Mouse (Mus musculus): Measurements from ENCODE around the gene Stx8. TPM values are rescaled to one million over a fixed set of nuclear protein-coding genes. Genes with fewer than 3 reads are reported as not detected.
A peak's percentile ranks its signal among the peaks of the same experiment; 100 is the strongest.

The Stx8 gene
- polyA plus RNA-seq, 1 experiment from 2014 or later: 68.5 TPM

DNA sequence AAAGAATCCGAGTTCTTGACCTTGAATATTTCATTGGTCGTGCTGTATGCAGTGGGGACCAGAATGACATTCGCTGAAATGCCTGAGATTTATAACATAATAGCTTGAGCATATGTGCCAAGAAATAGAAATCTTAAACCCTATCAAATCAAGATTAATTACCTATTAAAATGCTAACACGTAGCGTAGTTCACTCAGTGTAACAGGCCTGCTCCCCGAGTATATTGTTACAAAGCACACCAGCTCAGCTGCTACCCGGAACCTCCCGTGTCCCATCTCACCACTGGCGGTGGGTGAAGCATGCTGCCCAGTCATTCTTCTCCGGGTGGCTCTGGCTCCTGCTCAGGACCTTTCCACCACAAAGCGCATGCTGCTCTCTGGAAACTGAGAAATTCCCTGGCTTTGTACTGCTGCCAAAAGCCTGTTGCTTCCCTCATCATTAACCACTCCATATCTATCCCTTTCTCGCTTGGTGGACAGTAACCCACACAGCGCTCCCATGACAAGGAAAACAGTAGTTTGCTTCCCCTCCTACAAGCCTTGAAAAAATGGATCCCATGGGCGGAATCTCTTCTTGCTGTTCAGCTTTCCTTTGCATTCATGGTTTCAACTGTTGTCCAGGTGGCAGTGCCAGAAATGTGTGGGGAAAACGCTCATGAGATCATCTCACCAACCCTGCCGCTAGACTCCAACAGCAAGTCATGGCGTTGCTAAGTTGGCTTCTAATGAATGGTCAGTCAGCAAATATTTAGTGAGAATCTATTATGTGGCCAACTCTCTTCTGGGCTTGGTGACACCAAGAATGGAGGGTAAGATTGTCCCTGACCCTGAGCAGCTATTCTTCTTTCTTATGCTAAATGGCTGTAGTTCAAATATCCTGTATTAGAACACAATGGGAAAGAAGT, 83.5 kb downstream of the Stx8 start:
- Histone ChIP-seq H3K4me3 (ENCODE audit: low read depth, low read length) (no peak overlapping the region), H3K27ac (ENCODE audit: low read length) (no peak overlapping the region), H3K27me3 (ENCODE audit: control insufficient read depth, insufficient read depth, low read length) (no peaks in the 10 kb centered on the region), H3K36me3 (ENCODE audit: control insufficient read depth, insufficient read depth, low read length) (no peaks in the 10 kb centered on the region), H3K4me2 (replicated peaks; ENCODE audit: low read depth, low read length) (no peak overlapping the region), H3K9me3 (ENCODE audit: control insufficient read depth, low read depth, low read length) (no peaks in the 10 kb centered on the region), H3K9ac (replicated peaks; ENCODE audit: low read depth, low read length) (no peak overlapping the region), H3K4me1 (ENCODE audit: control insufficient read depth, insufficient read depth, low read length) (peaks cover 14% of the 10 kb centered on the region; the same call in 1 of the 2 replicates)
- 57% methylated on average over 17 of the region's 17 CpGs for WGBS
- peak; percentile 49; the same call in 1 of the 2 replicates for ATAC-seq (ENCODE audit: insufficient number of reproducible peaks, insufficient read depth, low FRiP score, low read depth)

GRCm38 (mm10) chr11:68050725-68051124, 84.7 kb downstream of the Stx8 start:
- H3K27me3 ChIP-seq (ENCODE audit: control insufficient read depth, insufficient read depth, low read length): no peaks in the 10 kb centered on the region
- no peaks in the 10 kb centered on the region for H3K9me3 ChIP-seq (ENCODE audit: control insufficient read depth, low read depth, low read length)
- H3K27ac ChIP-seq (ENCODE audit: low read length): no peak overlapping the region
- H3K4me2 ChIP-seq (replicated peaks; ENCODE audit: low read depth, low read length): no peak overlapping the region
- 12% methylated on average over 12 of the region's 12 CpGs for WGBS
- H3K9ac ChIP-seq (replicated peaks; ENCODE audit: low read depth, low read length): no peak overlapping the region
- H3K4me1 ChIP-seq (ENCODE audit: control insufficient read depth, insufficient read depth, low read length): peaks cover 14% of the 10 kb centered on the region; the same call in 1 of the 2 replicates
- ATAC-seq (ENCODE audit: insufficient number of reproducible peaks, insufficient read depth, low FRiP score, low read depth): no peak
- no peaks in the 10 kb centered on the region for H3K36me3 ChIP-seq (ENCODE audit: control insufficient read depth, insufficient read depth, low read length)
- no peak overlapping the region for H3K4me3 ChIP-seq (ENCODE audit: low read depth, low read length)

DNA sequence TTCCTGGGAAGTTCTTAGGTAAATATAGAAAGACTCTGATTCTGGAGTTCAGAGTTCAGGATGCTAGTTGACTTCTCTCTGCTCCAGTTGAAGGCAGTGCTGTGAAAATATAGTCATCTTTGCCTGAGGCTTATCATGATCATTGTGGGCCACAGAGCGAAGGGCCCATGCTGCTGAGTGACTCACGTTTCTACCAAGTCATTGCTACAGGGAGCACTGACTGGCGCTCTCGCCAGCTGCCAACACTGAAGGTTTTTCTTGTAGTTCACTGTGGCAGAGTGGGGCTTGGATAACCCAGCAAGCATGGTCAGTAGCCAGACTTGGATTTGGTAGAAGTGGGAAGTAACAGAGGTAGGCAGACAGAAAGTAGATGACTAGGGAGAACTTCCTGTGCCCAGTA, 85.3 kb downstream of the Stx8 start:
- no peak for ATAC-seq (ENCODE audit: insufficient number of reproducible peaks, insufficient read depth, low FRiP score, low read depth)
- 82% methylated on average over 4 of the region's 4 CpGs for WGBS

GRCm38 (mm10) chr11:68058466-68059201, 92.6 kb downstream of the Stx8 start:
- Histone ChIP-seq H3K4me2 (replicated peaks; ENCODE audit: low read depth, low read length) (no peak overlapping the region), H3K27me3 (ENCODE audit: control insufficient read depth, insufficient read depth, low read length) (no peaks in the 10 kb centered on the region), H3K4me1 (ENCODE audit: control insufficient read depth, insufficient read depth, low read length) (peaks cover 8% of the 10 kb centered on the region; the same call in 1 of the 2 replicates), H3K36me3 (ENCODE audit: control insufficient read depth, insufficient read depth, low read length) (no peaks in the 10 kb centered on the region), H3K27ac (ENCODE audit: low read length) (no peak overlapping the region), H3K4me3 (ENCODE audit: low read depth, low read length) (no peak overlapping the region), H3K9ac (replicated peaks; ENCODE audit: low read depth, low read length) (no peak overlapping the region), H3K9me3 (ENCODE audit: control insufficient read depth, low read depth, low read length) (no peaks in the 10 kb centered on the region)
- ATAC-seq (ENCODE audit: insufficient number of reproducible peaks, insufficient read depth, low FRiP score, low read depth): no peak
- WGBS: 60% methylated on average over 5 of the region's 5 CpGs

More for the DNA sequence above, 85.3 kb downstream of the Stx8 start:
- Histone ChIP-seq H3K4me3 (ENCODE audit: low read depth, low read length) (no peak overlapping the region), H3K27me3 (ENCODE audit: control insufficient read depth, insufficient read depth, low read length) (no peaks in the 10 kb centered on the region), H3K4me1 (ENCODE audit: control insufficient read depth, insufficient read depth, low read length) (peaks cover 14% of the 10 kb centered on the region; the same call in 1 of the 2 replicates), H3K9ac (replicated peaks; ENCODE audit: low read depth, low read length) (no peak overlapping the region), H3K9me3 (ENCODE audit: control insufficient read depth, low read depth, low read length) (no peaks in the 10 kb centered on the region), H3K27ac (ENCODE audit: low read length) (no peak overlapping the region), H3K36me3 (ENCODE audit: control insufficient read depth, insufficient read depth, low read length) (no peaks in the 10 kb centered on the region), H3K4me2 (replicated peaks; ENCODE audit: low read depth, low read length) (no peak overlapping the region)

GRCm38 (mm10) chr11:68060651-68061050, 94.7 kb downstream of the Stx8 start:
- H3K36me3 ChIP-seq (ENCODE audit: control insufficient read depth, insufficient read depth, low read length): no peaks in the 10 kb centered on the region
- peaks cover 8% of the 10 kb centered on the region; the same call in 1 of the 2 replicates for H3K4me1 ChIP-seq (ENCODE audit: control insufficient read depth, insufficient read depth, low read length)
- no peak for ATAC-seq (ENCODE audit: insufficient number of reproducible peaks, insufficient read depth, low FRiP score, low read depth)
- H3K4me3 ChIP-seq (ENCODE audit: low read depth, low read length): no peak overlapping the region
- H3K9me3 ChIP-seq (ENCODE audit: control insufficient read depth, low read depth, low read length): no peaks in the 10 kb centered on the region
- no peak overlapping the region for H3K9ac ChIP-seq (replicated peaks; ENCODE audit: low read depth, low read length)
- no peak overlapping the region for H3K27ac ChIP-seq (ENCODE audit: low read length)
- H3K4me2 ChIP-seq (replicated peaks; ENCODE audit: low read depth, low read length): no peak overlapping the region
- no peaks in the 10 kb centered on the region for H3K27me3 ChIP-seq (ENCODE audit: control insufficient read depth, insufficient read depth, low read length)
- 49% methylated on average over 4 of the region's 4 CpGs for WGBS

DNA sequence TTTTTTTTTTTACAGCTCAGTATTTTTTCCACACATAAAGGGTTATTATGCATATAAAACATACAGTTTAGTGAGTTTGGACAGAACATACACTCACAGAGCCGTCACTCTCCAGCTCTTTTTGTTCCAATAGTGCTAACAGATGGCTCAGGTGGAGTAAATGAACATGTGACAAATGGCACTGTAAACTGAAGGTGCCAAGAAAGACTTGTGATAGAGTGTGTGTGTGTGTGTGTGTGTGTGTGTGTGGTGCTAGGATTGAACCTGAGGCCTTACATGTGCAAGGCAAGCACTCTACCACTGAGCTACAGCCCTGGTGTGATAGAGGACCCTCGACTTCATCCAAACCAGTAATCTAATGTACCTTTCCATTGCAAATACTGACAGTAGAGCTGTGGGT, 96.1 kb downstream of the Stx8 start:
- H3K4me2 ChIP-seq (replicated peaks; ENCODE audit: low read depth, low read length): no peak overlapping the region
- no peak for ATAC-seq (ENCODE audit: insufficient number of reproducible peaks, insufficient read depth, low FRiP score, low read depth)
- H3K36me3 ChIP-seq (ENCODE audit: control insufficient read depth, insufficient read depth, low read length): no peaks in the 10 kb centered on the region
- no peak overlapping the region for H3K4me3 ChIP-seq (ENCODE audit: low read depth, low read length)
- no peaks in the 10 kb centered on the region for H3K27me3 ChIP-seq (ENCODE audit: control insufficient read depth, insufficient read depth, low read length)
- WGBS: 84% methylated on average over 2 of the region's 2 CpGs
- H3K27ac ChIP-seq (ENCODE audit: low read length): no peak overlapping the region
- H3K9me3 ChIP-seq (ENCODE audit: control insufficient read depth, low read depth, low read length): no peaks in the 10 kb centered on the region
- peaks cover 8% of the 10 kb centered on the region; the same call in 1 of the 2 replicates for H3K4me1 ChIP-seq (ENCODE audit: control insufficient read depth, insufficient read depth, low read length)
- no peak overlapping the region for H3K9ac ChIP-seq (replicated peaks; ENCODE audit: low read depth, low read length)

DNA sequence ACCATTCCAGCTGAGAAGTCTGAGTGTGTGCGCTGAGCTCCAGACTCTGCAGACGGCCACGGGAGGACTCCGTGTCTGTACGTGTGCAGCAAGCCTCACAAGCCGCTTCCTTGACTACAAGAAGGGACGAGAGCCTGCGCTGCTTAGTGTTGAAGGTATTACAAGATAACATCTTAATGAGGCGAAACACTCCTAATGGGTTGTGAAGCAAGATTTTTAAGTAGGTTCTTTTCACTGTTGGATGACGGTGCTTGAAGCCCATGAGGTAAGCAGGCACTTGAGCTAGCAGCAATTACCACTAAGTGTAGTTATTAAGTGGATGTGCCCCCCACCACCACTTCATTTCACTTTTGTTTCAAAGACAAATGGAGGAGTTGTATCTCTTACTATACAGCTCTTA, 101.8 kb downstream of the Stx8 start:
- Histone ChIP-seq H3K9me3 (ENCODE audit: control insufficient read depth, low read depth, low read length) (no peaks in the 10 kb centered on the region), H3K4me2 (replicated peaks; ENCODE audit: low read depth, low read length) (no peak overlapping the region), H3K27ac (ENCODE audit: low read length) (no peak overlapping the region), H3K9ac (replicated peaks; ENCODE audit: low read depth, low read length) (no peak overlapping the region), H3K36me3 (ENCODE audit: control insufficient read depth, insufficient read depth, low read length) (no peaks in the 10 kb centered on the region), H3K27me3 (ENCODE audit: control insufficient read depth, insufficient read depth, low read length) (no peaks in the 10 kb centered on the region), H3K4me3 (ENCODE audit: low read depth, low read length) (no peak overlapping the region), H3K4me1 (ENCODE audit: control insufficient read depth, insufficient read depth, low read length) (peaks cover 13% of the 10 kb centered on the region)
- WGBS: 88% methylated on average over 10 of the region's 10 CpGs
- no peak for ATAC-seq (ENCODE audit: insufficient number of reproducible peaks, insufficient read depth, low FRiP score, low read depth)

DNA sequence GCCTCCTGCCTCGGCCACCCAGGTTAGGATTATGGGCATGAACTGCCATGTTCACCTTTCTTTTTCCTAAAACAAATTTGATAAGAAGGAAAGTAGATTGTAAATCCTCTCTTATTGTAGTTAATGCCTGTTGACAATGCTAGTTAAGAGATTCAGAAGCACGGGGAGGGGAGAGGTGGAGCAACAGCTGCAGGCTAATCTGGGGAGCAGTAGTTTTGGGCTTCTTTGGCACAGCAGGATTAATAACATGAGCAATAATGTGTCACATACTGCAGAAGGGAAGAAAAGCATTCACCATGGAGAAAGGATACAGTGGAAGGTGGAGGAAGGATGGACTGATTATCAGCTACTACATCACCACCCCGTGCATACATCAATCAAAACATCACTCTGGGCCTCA, 104.1 kb downstream of the Stx8 start:
- Histone ChIP-seq H3K27me3 (ENCODE audit: control insufficient read depth, insufficient read depth, low read length) (no peaks in the 10 kb centered on the region), H3K4me2 (replicated peaks; ENCODE audit: low read depth, low read length) (no peak overlapping the region), H3K36me3 (ENCODE audit: control insufficient read depth, insufficient read depth, low read length) (no peaks in the 10 kb centered on the region), H3K4me1 (ENCODE audit: control insufficient read depth, insufficient read depth, low read length) (peaks cover 27% of the 10 kb centered on the region), H3K9me3 (ENCODE audit: control insufficient read depth, low read depth, low read length) (no peaks in the 10 kb centered on the region), H3K9ac (replicated peaks; ENCODE audit: low read depth, low read length) (no peak overlapping the region), H3K4me3 (ENCODE audit: low read depth, low read length) (no peak overlapping the region), H3K27ac (ENCODE audit: low read length) (no peak overlapping the region)
- ATAC-seq (ENCODE audit: insufficient number of reproducible peaks, insufficient read depth, low FRiP score, low read depth): no peak
- 61% methylated on average over 3 of the region's 3 CpGs for WGBS

Data from stomach, embryonic 14.5 days (tissue).